Mouse (Mus musculus) C2C12 (cell line): Measurements from ENCODE around the gene Spred2. TPM values are rescaled to one million over a fixed set of nuclear protein-coding genes. Genes with fewer than 3 reads are reported as not detected.

ENCODE experiments used
- H3K27me3 ChIP-seq: one replicate; pipeline ENCODE4 v1.6.1; 2011; ENCODE audit not compliant: control insufficient read depth, insufficient read depth, insufficient read length
- H3K36me3 ChIP-seq: one replicate; pipeline ENCODE4 v1.6.1; 2011; ENCODE audit not compliant: control insufficient read depth, insufficient read depth
- H3K4me3 ChIP-seq: one replicate; pipeline ENCODE4 v1.5.1; 2011; ENCODE audit warnings: mild to moderate bottlenecking, control low read depth; ENCODE audit not compliant: poor library complexity, insufficient read depth, severe bottlenecking
- H3K79me2 ChIP-seq: one replicate; pipeline ENCODE4 v1.6.1; 2011; ENCODE audit not compliant: control insufficient read depth, insufficient read depth
- H3K79me3 ChIP-seq: one replicate; pipeline ENCODE4 v1.6.1; 2011; ENCODE audit warnings: low read depth, control low read depth
- H3ac ChIP-seq: one replicate; pipeline ENCODE3; 2011; ENCODE audit warnings: low read depth; ENCODE audit not compliant: control insufficient read depth, insufficient read length
- CEBPB ChIP-seq: IDR thresholded peaks from one replicate; pipeline ENCODE4 v1.6.1; 2011; ENCODE audit warnings: low read depth, mild to moderate bottlenecking, control low read depth, moderate library complexity
- CTCF ChIP-seq: IDR thresholded peaks from one replicate; pipeline ENCODE4 v1.5.1; 2011; ENCODE audit not compliant: control insufficient read depth, insufficient read depth, insufficient read length
- FOSL1 ChIP-seq: IDR thresholded peaks from one replicate; pipeline ENCODE4 v1.8.0; 2011; ENCODE audit warnings: mild to moderate bottlenecking, low read length; ENCODE audit not compliant: poor library complexity, insufficient read depth, severe bottlenecking
- MAX ChIP-seq: IDR thresholded peaks from one replicate; pipeline ENCODE4 v1.6.1; 2011; ENCODE audit warnings: mild to moderate bottlenecking, control low read depth
- MYOD1 ChIP-seq: IDR thresholded peaks from one replicate; pipeline ENCODE4 v1.6.1; 2011; ENCODE audit warnings: low read depth; ENCODE audit not compliant: control insufficient read depth, insufficient read length
- MYOG ChIP-seq: IDR thresholded peaks from one replicate; pipeline ENCODE4 v1.6.1; 2011; ENCODE audit not compliant: control insufficient read depth, insufficient read length; ENCODE audit errors: extremely low read depth
- USF1 ChIP-seq: IDR thresholded peaks from one replicate; pipeline ENCODE4 v1.6.1; 2011; ENCODE audit warnings: low read depth, mild to moderate bottlenecking, control low read depth, moderate library complexity
- polyA plus RNA-seq: library from polyadenylated mRNA; unstranded; fragments of >200 nt; fragmentation: generic; extraction: Trizol; gene quantifications from one replicate; pipeline ENCODE4 v1.2.1, GENCODE M21; 2012; ENCODE audit warnings: missing spikeins

Gene Spred2
- polyA plus RNA-seq, 1 experiment, result 22.0 TPM

DNA sequence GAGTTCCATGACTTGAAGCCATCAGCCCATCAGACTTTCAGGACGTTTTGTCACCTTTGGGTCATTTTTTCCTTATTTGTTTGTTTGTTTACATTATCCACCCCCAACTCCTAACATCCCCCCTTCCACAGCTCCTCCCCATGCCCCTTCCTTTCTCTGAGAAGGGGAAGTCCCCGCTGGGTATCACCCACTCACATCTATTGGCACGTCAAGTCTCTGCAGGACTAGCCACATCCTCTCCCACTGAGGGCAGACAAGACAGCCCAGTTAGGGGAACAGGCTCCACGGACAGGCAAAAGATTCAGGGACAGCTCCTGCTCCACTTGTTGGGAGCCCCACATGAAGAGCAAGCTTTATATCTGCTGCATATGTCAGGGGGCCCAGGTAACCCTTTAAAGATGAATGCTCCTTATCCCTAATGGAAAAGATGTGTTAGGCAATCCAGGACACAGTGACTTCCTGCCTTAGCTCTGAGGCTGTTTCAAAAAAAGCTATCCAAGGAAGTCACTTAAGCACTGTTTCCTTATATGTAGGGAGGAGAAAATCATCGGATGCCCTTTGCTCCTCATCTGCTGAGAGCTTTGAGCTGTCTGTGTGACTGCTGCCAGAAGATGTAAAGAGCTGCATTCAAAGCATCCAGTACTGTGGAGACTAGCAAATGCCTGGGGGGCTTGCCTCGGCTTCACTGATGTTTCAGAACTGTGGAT, 33.3 kb upstream of the Spred2 start:
- Histone ChIP-seq H3K36me3 (no peaks in the 10 kb centered on the region), H3K79me2 (no peaks in the 10 kb centered on the region), H3ac (no peak overlapping the region), H3K79me3 (no peaks in the 10 kb centered on the region), H3K27me3 (no peaks in the 10 kb centered on the region), H3K4me3 (no peak overlapping the region)
- TF ChIP-seq MAX (no peak), CTCF (no peak), MYOG (no peak), FOSL1 (no peak), CEBPB (no peak), MYOD1 (no peak), USF1 (no peak)

DNA sequence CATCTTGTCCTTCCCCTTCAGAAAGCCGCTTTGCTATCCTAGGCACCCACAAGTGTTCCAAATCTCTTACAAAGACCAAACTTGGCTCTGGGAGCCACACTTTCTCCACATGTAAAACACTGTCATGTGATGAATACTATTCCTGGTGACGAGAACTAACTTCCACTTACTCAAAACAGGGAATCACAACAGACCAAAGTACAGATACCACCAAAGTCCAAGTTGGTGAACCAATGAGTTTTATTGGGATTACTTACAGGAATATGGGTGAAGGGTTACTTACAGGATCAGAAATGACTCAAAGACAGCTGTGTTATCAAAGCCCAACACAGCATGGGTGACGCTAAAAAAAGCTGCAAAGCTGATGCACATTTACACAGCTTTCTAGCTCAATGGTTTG, 30.9 kb upstream of the Spred2 start:
- H3K79me3 ChIP-seq, result no peaks in the 10 kb centered on the region
- H3ac ChIP-seq, result no peak overlapping the region
- no peaks in the 10 kb centered on the region for H3K36me3 ChIP-seq
- no peaks in the 10 kb centered on the region for H3K79me2 ChIP-seq
- no peak overlapping the region for H3K4me3 ChIP-seq
- no peaks in the 10 kb centered on the region for H3K27me3 ChIP-seq
- TF ChIP-seq CTCF (no peak), MYOD1 (no peak), MAX (no peak), FOSL1 (no peak), MYOG (no peak), CEBPB (no peak), USF1 (no peak)

DNA sequence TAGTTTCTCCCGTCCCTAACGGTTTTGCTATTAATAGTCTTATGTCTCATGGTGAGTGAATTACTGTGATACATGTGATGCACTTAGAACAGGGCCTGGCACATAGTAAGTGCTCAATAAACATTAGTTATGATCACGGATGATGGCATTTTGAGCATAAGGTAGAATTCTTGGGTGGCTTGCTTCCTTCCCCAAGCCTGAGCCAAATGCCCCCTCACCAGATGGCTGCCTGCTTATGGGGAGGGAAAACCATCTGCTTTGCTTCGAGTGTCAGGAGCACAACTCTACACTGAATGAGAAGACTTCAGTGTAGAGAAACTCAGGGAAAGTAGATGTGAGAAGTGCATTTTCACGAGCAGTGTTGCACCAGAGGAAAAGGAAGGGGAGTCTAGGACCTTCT, 24.6 kb upstream of the Spred2 start:
- H3K79me3 ChIP-seq, result no peaks in the 10 kb centered on the region
- H3K4me3 ChIP-seq, result no peak overlapping the region

DNA sequence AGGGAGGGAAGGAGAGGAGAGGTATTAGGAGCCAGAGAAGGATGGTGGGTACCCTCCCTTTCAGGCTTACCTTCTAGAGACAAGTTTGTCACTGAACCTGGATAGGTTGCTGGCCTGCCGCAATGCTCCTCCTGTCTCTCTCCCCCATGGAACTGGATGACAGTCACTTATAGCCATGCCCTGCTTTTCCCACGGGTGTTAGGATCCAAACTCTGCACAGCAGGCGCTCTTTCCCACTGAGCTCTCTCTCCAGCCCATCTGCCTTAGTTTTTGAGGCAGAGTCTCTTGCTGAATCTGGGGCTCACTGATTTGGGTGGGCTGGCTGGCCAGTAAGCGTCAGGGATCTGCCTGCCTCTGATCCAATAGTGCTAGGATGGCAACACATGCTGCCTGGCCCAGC, 23.5 kb upstream of the Spred2 start:
- H3K4me3 ChIP-seq, result no peak overlapping the region
- no peaks in the 10 kb centered on the region for H3K79me3 ChIP-seq
- no peaks in the 10 kb centered on the region for H3K79me2 ChIP-seq
- H3ac ChIP-seq, result no peak overlapping the region
- no peaks in the 10 kb centered on the region for H3K36me3 ChIP-seq
- no peaks in the 10 kb centered on the region for H3K27me3 ChIP-seq
- no peak for TF ChIP-seq CTCF
- no peak for TF ChIP-seq MAX
- TF ChIP-seq FOSL1, result no peak
- TF ChIP-seq MYOG, result no peak
- TF ChIP-seq USF1, result no peak
- TF ChIP-seq MYOD1, result no peak
- no peak for TF ChIP-seq CEBPB

More for the DNA sequence above, 24.6 kb upstream of the Spred2 start:
- Histone ChIP-seq H3K79me2 (no peaks in the 10 kb centered on the region), H3ac (no peak overlapping the region), H3K27me3 (no peaks in the 10 kb centered on the region), H3K36me3 (no peaks in the 10 kb centered on the region)
- TF ChIP-seq CTCF (no peak), FOSL1 (no peak), MYOD1 (no peak), MAX (no peak), CEBPB (no peak), USF1 (no peak), MYOG (no peak)

DNA sequence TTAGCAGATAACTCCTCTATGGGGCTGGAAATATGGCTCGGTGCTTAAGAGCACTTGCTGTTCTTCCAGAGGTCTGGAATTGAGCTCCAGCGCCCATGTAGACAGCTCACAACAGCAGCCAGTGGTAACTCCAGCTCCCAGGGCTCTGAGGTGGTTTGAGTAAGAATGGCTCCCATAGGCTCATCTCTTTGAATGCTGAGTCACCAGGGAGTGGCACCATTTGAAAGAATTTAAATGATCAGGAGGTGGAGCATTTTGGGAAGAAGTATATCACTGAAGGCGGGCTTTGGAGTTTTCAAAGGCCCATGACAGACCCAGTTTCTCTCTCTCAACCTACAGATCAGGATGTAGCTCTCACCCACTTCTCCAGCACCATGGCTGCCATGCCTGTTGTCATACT, 13.0 kb upstream of the Spred2 start:
- Histone ChIP-seq H3K79me2 (no peaks in the 10 kb centered on the region), H3ac (no peak overlapping the region), H3K36me3 (no peaks in the 10 kb centered on the region), H3K4me3 (no peak overlapping the region), H3K27me3 (no peaks in the 10 kb centered on the region), H3K79me3 (no peaks in the 10 kb centered on the region)
- TF ChIP-seq FOSL1 (no peak), MYOG (no peak), CEBPB (no peak), USF1 (no peak), CTCF (no peak), MYOD1 (no peak), MAX (no peak)

DNA sequence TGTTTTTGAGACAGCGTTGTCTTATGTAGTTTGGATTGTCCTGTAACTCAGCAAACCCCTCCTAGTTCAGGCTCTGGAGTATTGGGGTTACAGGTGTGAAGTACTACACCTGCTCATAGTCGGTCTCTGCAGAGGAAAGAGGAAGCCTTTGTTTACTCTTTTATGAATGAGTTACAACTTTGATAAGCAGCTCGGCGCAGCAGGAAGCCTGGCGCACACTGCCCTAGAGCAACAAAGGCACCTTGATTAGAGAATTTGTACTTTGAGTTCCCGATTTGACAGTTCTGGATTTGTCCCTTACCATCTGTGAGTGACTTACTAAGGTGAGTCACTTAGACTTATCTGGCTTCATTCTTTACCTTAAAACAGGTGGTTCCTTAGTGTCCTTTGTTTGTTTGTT, 12.0 kb upstream of the Spred2 start:
- Histone ChIP-seq H3K79me2 (no peaks in the 10 kb centered on the region), H3ac (no peak overlapping the region), H3K27me3 (no peaks in the 10 kb centered on the region), H3K4me3 (no peak overlapping the region), H3K79me3 (no peaks in the 10 kb centered on the region), H3K36me3 (no peaks in the 10 kb centered on the region)
- no peak for TF ChIP-seq CTCF
- TF ChIP-seq MYOG, result no peak
- no peak for TF ChIP-seq MYOD1
- TF ChIP-seq USF1, result no peak
- no peak for TF ChIP-seq MAX
- TF ChIP-seq FOSL1, result no peak
- TF ChIP-seq CEBPB, result no peak
